Mouse (Mus musculus): ENCODE data around the gene Secisbp2. TPM values are rescaled to one million over a fixed set of nuclear protein-coding genes. Genes with fewer than 3 reads are reported as not detected.

Gene Secisbp2
- 32.0 and 33.0 TPM in 2 replicates for polyA plus RNA-seq (2015; fragmentation: Nextera tagmentation; extraction: Ambion mirVana)

DNA sequence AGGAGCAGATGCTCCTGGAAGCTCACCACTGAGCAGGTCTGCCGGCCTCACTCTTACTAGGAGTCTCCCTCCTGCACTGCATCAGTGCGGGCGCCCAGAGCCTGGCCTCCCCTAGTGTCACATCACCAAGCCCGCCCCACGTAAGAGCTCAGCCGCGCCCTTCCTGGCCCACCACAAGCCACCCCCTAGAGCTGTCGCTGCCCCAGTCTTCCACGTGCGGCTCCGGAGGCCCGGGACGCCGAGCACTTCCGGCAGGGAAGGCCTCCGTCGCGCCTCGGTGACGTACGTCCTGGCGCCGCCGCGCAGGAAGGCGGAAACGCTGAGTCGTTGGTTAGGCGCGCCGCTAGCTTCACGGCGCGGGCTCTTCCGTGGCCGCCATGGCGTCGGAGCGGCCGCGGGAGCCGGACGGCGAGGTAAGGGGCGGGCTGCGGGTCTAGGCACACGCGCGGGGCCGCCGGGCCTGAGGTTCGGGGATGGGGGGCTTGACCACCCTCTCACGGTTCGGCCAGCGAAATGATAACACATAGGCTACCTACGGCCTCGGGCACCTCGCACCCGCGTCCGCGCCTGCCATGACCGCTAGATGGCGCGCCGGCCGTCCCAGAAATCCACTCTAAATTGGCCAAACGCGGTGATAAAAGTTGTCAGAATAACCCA, at the start of gene Secisbp2:
Gene Secisbp2 (plus strand): TSS at position 290 of the 657 bp plus-strand sequence.
- no peaks in the 10 kb centered on the region for H3K9me3 ChIP-seq
- peak within 1 kb of the TSS; percentile 93 for H3K27ac ChIP-seq
- no peaks in the 10 kb centered on the region for H3K27me3 ChIP-seq (replicated peaks)
- H3K4me2 ChIP-seq, result peak within 1 kb of the TSS; percentile 95
- peak within 1 kb of the TSS; percentile 84 for H3K9ac ChIP-seq
- peaks cover 7% of the 10 kb centered on the region; the same call in 1 of the 2 replicates for H3K36me3 ChIP-seq (replicated peaks)
- peak within 1 kb of the TSS; percentile 90 for H3K4me3 ChIP-seq
- under 1% methylated on average over 69 of the region's 69 CpGs for WGBS
- peak; percentile 98 for ATAC-seq (replicated peaks)
- peaks cover 15% of the 10 kb centered on the region for H3K4me1 ChIP-seq

- peak overlapping the region; percentile 60 for H3K4me2 ChIP-seq
- H3K27me3 ChIP-seq (replicated peaks), result no peaks in the 10 kb centered on the region
- H3K4me1 ChIP-seq, result peaks cover 14% of the 10 kb centered on the region
- ATAC-seq (replicated peaks), result peak; percentile 40; the same call in 1 of the 2 replicates
- no peak overlapping the region for H3K27ac ChIP-seq
- H3K9me3 ChIP-seq, result no peaks in the 10 kb centered on the region
- no peak overlapping the region for H3K9ac ChIP-seq
- H3K4me3 ChIP-seq, result no peak overlapping the region
- H3K36me3 ChIP-seq (replicated peaks), result no peaks in the 10 kb centered on the region
- 58% methylated on average over 8 of the region's 8 CpGs for WGBS
Observed at GRCm38 (mm10) chr13:51602764-51603163, 48.7 kb upstream of the Secisbp2 start.

DNA sequence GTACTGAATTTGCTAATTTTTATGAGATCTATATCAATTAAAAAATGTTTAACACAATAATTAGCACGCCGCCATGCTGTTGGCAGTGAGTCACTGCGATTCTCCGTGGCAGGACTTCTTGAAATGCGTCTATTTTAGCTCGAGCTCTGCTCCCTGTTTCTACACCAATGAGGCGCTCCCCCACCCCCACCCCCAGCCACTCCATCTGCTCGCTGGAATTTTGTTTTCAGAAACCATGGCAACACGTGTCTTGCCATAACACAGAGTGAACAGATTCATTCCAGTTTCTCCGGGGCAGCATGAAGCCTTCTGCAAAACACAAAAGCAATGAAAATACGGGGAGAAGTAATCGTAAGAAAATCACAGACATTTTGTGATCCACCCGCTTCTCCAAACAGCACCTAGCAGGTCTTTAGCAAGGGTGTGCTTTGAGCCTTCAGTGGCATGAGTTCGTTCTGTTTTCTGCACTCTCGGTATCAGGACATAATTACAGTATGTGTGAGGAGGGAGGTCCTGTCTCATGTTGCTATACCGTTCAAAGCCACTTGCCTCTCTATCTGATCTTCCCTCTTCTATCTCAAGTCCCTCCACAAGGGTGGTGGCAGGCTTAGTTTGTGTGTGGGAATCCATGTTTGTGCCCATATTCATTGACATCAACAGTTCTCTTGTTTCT, 48.1 kb upstream of the Secisbp2 start:
- H3K4me3 ChIP-seq, result peak overlapping the region; percentile 29
- 9% methylated on average over 16 of the region's 16 CpGs for WGBS

DNA sequence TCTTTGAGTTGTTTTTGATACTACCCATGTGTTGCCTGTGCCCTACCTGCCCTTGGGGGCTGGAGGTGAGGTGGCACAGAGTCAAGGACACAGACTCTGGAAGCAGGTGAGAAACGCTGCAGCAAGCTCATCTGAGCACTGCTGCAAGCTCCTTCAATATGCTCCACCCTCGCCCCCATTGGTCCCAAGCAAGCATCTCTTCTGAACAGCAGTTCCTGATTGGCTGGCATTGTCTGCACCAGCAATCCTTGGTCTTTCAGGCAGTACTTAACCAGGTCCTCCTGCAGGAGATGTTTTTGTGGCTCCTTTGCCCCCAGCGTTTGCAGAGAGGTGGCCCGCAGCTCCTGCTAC, 47.6 kb upstream of the Secisbp2 start:
- H3K4me3 ChIP-seq, result peak overlapping the region; percentile 29

More for the DNA sequence above, 48.1 kb upstream of the Secisbp2 start:
- peaks cover 14% of the 10 kb centered on the region for H3K4me1 ChIP-seq
- H3K27me3 ChIP-seq (replicated peaks), result no peaks in the 10 kb centered on the region
- H3K36me3 ChIP-seq (replicated peaks), result no peaks in the 10 kb centered on the region
- peak overlapping the region; percentile 27; the same call in 1 of the 2 replicates for H3K9ac ChIP-seq
- peak; percentile 90 for ATAC-seq (replicated peaks)
- peak overlapping the region; percentile 66 for H3K27ac ChIP-seq
- no peaks in the 10 kb centered on the region for H3K9me3 ChIP-seq
- H3K4me2 ChIP-seq, result peak overlapping the region; percentile 60

DNA sequence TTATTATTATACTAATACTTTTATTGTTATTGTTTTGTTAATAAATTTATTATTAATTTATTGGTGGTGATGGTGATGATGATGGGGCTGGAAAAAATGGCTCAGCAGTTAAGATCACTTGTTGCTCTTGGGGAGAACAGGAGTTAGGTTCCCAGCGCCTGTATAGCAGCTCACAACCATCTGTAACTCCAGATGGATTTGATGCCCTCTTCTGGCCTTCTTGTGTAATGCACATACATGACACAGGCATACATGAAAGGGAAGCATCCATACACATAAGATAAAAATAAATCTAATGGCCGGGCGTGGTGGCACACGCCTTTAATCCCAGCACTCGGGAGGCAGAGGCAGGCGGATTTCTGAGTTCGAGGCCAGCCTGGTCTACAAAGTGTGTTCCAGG, 42.3 kb upstream of the Secisbp2 start:
- ATAC-seq (replicated peaks), result no peak
- 97% methylated on average over 7 of the region's 7 CpGs for WGBS
- H3K4me2 ChIP-seq, result no peak overlapping the region
- H3K4me1 ChIP-seq, result peaks cover 5% of the 10 kb centered on the region
- no peaks in the 10 kb centered on the region for H3K9me3 ChIP-seq
- H3K36me3 ChIP-seq (replicated peaks), result no peaks in the 10 kb centered on the region
- no peak overlapping the region for H3K27ac ChIP-seq
- H3K9ac ChIP-seq, result no peak overlapping the region
- no peak overlapping the region for H3K4me3 ChIP-seq
- H3K27me3 ChIP-seq (replicated peaks), result no peaks in the 10 kb centered on the region

More for the DNA sequence above, 47.6 kb upstream of the Secisbp2 start:
- no peaks in the 10 kb centered on the region for H3K36me3 ChIP-seq (replicated peaks)
- peaks cover 14% of the 10 kb centered on the region for H3K4me1 ChIP-seq
- peak overlapping the region; percentile 60 for H3K4me2 ChIP-seq
- no peaks in the 10 kb centered on the region for H3K27me3 ChIP-seq (replicated peaks)
- H3K27ac ChIP-seq, result peak overlapping the region; percentile 66
- peak; percentile 77 for ATAC-seq (replicated peaks)
- 34% methylated on average over 4 of the region's 4 CpGs for WGBS
- H3K9ac ChIP-seq, result no peak overlapping the region
- H3K9me3 ChIP-seq, result no peaks in the 10 kb centered on the region

- peaks cover 5% of the 10 kb centered on the region for H3K4me1 ChIP-seq
- H3K4me3 ChIP-seq, result no peak overlapping the region
- WGBS, result 25% methylated on average over 9 of the region's 9 CpGs
- ATAC-seq (replicated peaks), result peak; percentile 43
- H3K27me3 ChIP-seq (replicated peaks), result no peaks in the 10 kb centered on the region
- H3K9ac ChIP-seq, result no peak overlapping the region
- H3K9me3 ChIP-seq, result no peaks in the 10 kb centered on the region
- peak overlapping the region; percentile 27; the same call in 1 of the 2 replicates for H3K27ac ChIP-seq
- H3K36me3 ChIP-seq (replicated peaks), result no peaks in the 10 kb centered on the region
- no peak overlapping the region for H3K4me2 ChIP-seq
Observed at GRCm38 (mm10) chr13:51611060-51611459, 40.4 kb upstream of the Secisbp2 start.

DNA sequence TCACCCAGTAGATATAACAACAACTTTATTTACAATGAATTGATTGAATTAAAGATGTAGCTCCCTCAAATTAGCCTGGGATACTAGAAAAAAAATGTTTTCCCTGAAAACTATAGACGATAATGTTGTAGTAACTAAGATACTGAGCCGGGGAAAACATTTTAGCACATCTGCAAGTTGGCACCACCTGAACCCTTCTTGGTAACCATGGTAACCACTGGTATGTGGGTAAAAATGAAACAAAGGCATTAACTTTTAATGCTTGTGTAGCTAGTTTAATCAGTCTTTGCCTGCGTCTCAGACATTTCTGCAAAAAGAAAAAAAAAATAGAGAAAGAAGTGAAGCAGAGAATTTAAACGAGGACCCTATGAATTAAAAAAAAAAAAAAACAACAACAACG, 40.0 kb upstream of the Secisbp2 start:
- H3K4me2 ChIP-seq, result no peak overlapping the region
- ATAC-seq (replicated peaks), result peak; percentile 62

GRCm38 (mm10) chr13:51615815-51616214, 35.7 kb upstream of the Secisbp2 start:
- H3K4me1 ChIP-seq, result peaks cover 14% of the 10 kb centered on the region
- H3K27me3 ChIP-seq (replicated peaks), result no peaks in the 10 kb centered on the region
- WGBS, result 64% methylated on average over 10 of the region's 10 CpGs
- ATAC-seq (replicated peaks), result no peak
- no peaks in the 10 kb centered on the region for H3K9me3 ChIP-seq
- H3K9ac ChIP-seq, result no peak overlapping the region
- no peak overlapping the region for H3K4me2 ChIP-seq
- no peaks in the 10 kb centered on the region for H3K36me3 ChIP-seq (replicated peaks)
- H3K27ac ChIP-seq, result no peak overlapping the region
- no peak overlapping the region for H3K4me3 ChIP-seq

More for the DNA sequence above, 40.0 kb upstream of the Secisbp2 start:
- WGBS, result 20% methylated on average over 5 of the region's 5 CpGs
- no peak overlapping the region for H3K4me3 ChIP-seq
- H3K27me3 ChIP-seq (replicated peaks), result no peaks in the 10 kb centered on the region
- H3K9me3 ChIP-seq, result no peaks in the 10 kb centered on the region
- peaks cover 7% of the 10 kb centered on the region for H3K4me1 ChIP-seq
- peak overlapping the region; percentile 27; the same call in 1 of the 2 replicates for H3K27ac ChIP-seq
- H3K36me3 ChIP-seq (replicated peaks), result no peaks in the 10 kb centered on the region
- no peak overlapping the region for H3K9ac ChIP-seq

DNA sequence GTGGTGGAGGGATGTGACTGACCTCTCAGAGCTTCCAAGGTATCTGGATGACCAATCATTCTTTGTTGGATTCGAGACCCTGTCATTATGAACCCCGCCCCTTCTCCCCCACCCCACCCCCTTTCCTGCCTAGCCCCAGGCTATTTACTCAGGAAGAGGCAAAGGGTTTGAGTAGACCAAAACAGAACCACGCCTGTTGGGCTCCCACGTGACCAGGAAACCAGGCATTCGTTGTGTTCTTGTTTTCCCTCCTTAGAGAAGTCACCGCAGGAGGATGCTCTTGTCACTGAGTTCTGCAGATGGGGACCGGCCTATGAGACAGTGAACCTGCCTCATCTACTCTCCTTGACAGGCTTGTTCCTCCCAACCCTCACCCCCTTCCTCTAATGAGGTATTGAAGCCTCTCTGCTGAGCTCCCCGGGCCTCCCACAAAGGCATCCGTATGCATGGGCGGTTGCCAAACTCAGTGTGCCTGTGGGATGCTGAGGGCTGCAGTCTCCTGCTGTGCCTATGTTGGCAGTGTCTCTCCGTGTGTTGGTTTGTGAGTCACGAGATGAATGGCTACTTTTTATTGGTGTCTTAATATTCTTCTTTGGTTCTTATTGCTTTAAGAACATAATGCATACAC, 35.0 kb upstream of the Secisbp2 start:
- Histone ChIP-seq H3K4me3 (no peak overlapping the region), H3K4me1 (peaks cover 8% of the 10 kb centered on the region; the same call in 1 of the 2 replicates), H3K9me3 (no peaks in the 10 kb centered on the region), H3K36me3 (replicated peaks) (no peaks in the 10 kb centered on the region), H3K27me3 (replicated peaks) (no peaks in the 10 kb centered on the region), H3K27ac (no peak overlapping the region), H3K9ac (no peak overlapping the region), H3K4me2 (no peak overlapping the region)
- 10% methylated on average over 12 of the region's 12 CpGs for WGBS
- peak; percentile 68; the same call in 1 of the 2 replicates for ATAC-seq (replicated peaks)

DNA sequence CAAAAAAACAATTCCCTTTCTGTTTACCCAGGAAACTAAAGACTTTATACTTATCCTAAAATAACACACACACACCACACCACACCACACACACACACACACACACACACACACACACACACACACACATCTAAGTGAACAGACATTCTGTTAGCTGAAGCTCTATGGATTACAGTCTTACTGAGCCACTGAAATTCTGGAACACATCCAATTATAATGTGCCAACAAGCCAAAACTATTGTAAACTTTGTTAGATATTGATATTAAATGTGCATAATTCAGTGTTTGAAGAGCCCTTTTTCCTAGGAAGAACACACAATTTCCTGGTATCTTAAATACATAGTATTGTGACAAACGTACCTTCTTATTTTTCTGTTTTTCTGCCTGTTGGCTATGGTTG, 34.2 kb upstream of the Secisbp2 start:
- H3K27ac ChIP-seq, result no peak overlapping the region

GRCm38 (mm10) chr13:51617861-51618260, 33.6 kb upstream of the Secisbp2 start:
- Histone ChIP-seq H3K4me1 (peaks cover 8% of the 10 kb centered on the region; the same call in 1 of the 2 replicates), H3K4me2 (no peak overlapping the region), H3K27me3 (replicated peaks) (no peaks in the 10 kb centered on the region), H3K27ac (no peak overlapping the region), H3K9me3 (no peaks in the 10 kb centered on the region), H3K9ac (no peak overlapping the region), H3K4me3 (no peak overlapping the region), H3K36me3 (replicated peaks) (no peaks in the 10 kb centered on the region)
- ATAC-seq (replicated peaks), result peak; percentile 63
- 19% methylated on average over 6 of the region's 6 CpGs for WGBS

More for the DNA sequence above, 34.2 kb upstream of the Secisbp2 start:
- Histone ChIP-seq H3K4me1 (peaks cover 8% of the 10 kb centered on the region; the same call in 1 of the 2 replicates), H3K4me2 (no peak overlapping the region), H3K27me3 (replicated peaks) (no peaks in the 10 kb centered on the region), H3K36me3 (replicated peaks) (no peaks in the 10 kb centered on the region), H3K9ac (no peak overlapping the region), H3K9me3 (no peaks in the 10 kb centered on the region), H3K4me3 (no peak overlapping the region)
- no peak for ATAC-seq (replicated peaks)
- 58% methylated on average over 1 of the region's 1 CpGs for WGBS

DNA sequence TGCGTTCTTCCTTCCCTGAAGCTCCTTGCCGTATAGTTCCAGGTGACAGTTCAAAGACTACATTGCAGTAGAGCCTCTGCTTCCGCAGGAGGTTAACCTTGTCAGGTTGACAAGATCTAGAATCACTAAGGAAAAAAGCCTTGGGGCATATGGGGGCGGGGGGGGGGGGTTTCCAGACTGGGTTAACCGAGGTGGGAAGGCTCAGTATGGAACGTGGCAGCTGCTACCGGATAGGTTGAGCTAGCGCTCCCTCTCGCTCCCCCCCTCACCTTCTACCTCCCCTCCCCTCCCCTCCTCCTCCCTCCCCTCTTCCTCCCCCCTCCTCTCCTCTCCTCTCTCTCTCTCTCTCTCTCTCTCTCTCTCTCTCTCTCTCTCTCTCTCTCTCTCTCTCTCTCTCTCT, 32.9 kb upstream of the Secisbp2 start:
- 22% methylated on average over 8 of the region's 9 CpGs for WGBS
- H3K27ac ChIP-seq, result no peak overlapping the region

More for the DNA sequence above, 32.9 kb upstream of the Secisbp2 start:
- H3K9me3 ChIP-seq, result no peaks in the 10 kb centered on the region
- peak; percentile 22 for ATAC-seq (replicated peaks)
- no peaks in the 10 kb centered on the region for H3K27me3 ChIP-seq (replicated peaks)
- H3K4me2 ChIP-seq, result peak overlapping the region; percentile 15; the same call in 1 of the 2 replicates
- H3K9ac ChIP-seq, result no peak overlapping the region
- no peaks in the 10 kb centered on the region for H3K36me3 ChIP-seq (replicated peaks)
- peaks cover 8% of the 10 kb centered on the region; the same call in 1 of the 2 replicates for H3K4me1 ChIP-seq
- no peak overlapping the region for H3K4me3 ChIP-seq

All from midbrain, embryonic 15.5 days (tissue).